Mouse (Mus musculus) E14TG2a.4 (cell line): Measurements from ENCODE around the gene Tlr6.

Source experiments
- H3K27me3 ChIP-seq: 2 replicates; pipeline ENCODE4 v1.6.1; 2014; ENCODE audit warnings: low read length, control low read depth; ENCODE audit not compliant: insufficient read depth
- H3K36me3 ChIP-seq: 2 replicates; pipeline ENCODE4 v1.6.1; 2014; ENCODE audit warnings: low read length, control low read depth; ENCODE audit not compliant: insufficient read depth
- H3K4me1 ChIP-seq: replicated peaks from 2 replicates; pipeline ENCODE4 v1.6.1; 2014; ENCODE audit warnings: low read depth, low read length, control low read depth
- H3K4me3 ChIP-seq: replicated peaks from 2 replicates; pipeline ENCODE4 v1.5.1; 2014; ENCODE audit warnings: mild to moderate bottlenecking, low read length
- H3K9me3 ChIP-seq: 2 replicates; pipeline ENCODE4 v1.6.1; 2014; ENCODE audit warnings: low read length, control low read depth
- CTCF ChIP-seq: conservative IDR thresholded peaks from 2 replicates; pipeline ENCODE4 v1.5.1; 2014; ENCODE audit warnings: low read length
- NANOG ChIP-seq: IDR thresholded peaks from 2 replicates; pipeline ENCODE4 v1.6.1; 2014; ENCODE audit warnings: borderline replicate concordance, low read length, mixed read lengths
- POU5F1 ChIP-seq: IDR thresholded peaks from 2 replicates; pipeline ENCODE4 v1.6.1; 2014; ENCODE audit warnings: low read length, borderline replicate concordance

Tlr6 gene

DNA sequence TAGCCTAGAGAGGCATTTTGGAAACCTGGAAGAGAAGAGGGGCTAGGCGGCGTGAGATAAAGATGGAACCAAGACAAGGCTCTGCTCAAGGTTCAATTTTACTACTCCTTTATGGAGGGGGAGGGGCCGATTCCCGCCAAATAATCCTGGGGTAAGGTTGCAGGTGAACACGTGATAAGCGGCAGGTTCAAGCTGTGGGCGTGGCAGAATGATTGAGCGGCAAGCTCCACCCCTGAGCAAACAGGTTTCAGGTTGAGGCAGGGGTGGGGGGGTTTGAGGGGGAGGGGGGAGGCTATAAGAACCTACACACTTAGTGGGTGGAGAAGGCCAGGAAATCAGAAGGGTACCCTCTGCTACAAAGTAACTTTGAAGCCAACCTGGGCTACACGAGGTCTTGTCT is 42.7 kb downstream of the Tlr6 start:
- Histone ChIP-seq H3K27me3 (no peaks in the 10 kb centered on the region), H3K36me3 (no peaks in the 10 kb centered on the region), H3K9me3 (peaks cover 42% of the 10 kb centered on the region), H3K4me1 (no peaks in the 10 kb centered on the region), H3K4me3 (no peak overlapping the region)
- no peak for TF ChIP-seq POU5F1
- no peak for TF ChIP-seq CTCF
- TF ChIP-seq NANOG = no peak

GRCm38 (mm10) chr5:64908585-64909284 is 51.2 kb downstream of the Tlr6 start:
- no peak for TF ChIP-seq CTCF
- no peak for TF ChIP-seq POU5F1
- no peak for TF ChIP-seq NANOG
- no peaks in the 10 kb centered on the region for H3K36me3 ChIP-seq
- no peaks in the 10 kb centered on the region for H3K4me1 ChIP-seq
- H3K27me3 ChIP-seq = no peaks in the 10 kb centered on the region
- H3K4me3 ChIP-seq = no peak overlapping the region
- peaks cover 90% of the 10 kb centered on the region for H3K9me3 ChIP-seq

- no peak overlapping the region for H3K4me3 ChIP-seq
- H3K4me1 ChIP-seq = no peaks in the 10 kb centered on the region
- TF ChIP-seq POU5F1 = no peak
- no peak for TF ChIP-seq CTCF
- no peak for TF ChIP-seq NANOG
- H3K36me3 ChIP-seq = no peaks in the 10 kb centered on the region
- H3K9me3 ChIP-seq = peaks cover 98% of the 10 kb centered on the region
- H3K27me3 ChIP-seq = no peaks in the 10 kb centered on the region
Observed at GRCm38 (mm10) chr5:64907906-64908305, 52.0 kb downstream of the Tlr6 start.

- TF ChIP-seq POU5F1 = no peak
- Histone ChIP-seq H3K27me3 (no peaks in the 10 kb centered on the region), H3K4me3 (no peak overlapping the region), H3K36me3 (no peaks in the 10 kb centered on the region), H3K4me1 (no peaks in the 10 kb centered on the region), H3K9me3 (peaks cover 98% of the 10 kb centered on the region)
Observed at GRCm38 (mm10) chr5:64905516-64906271, 54.2 kb downstream of the Tlr6 start.
